Mouse (Mus musculus): ENCODE measurements around the gene Yy1. TPM values are rescaled to one million over a fixed set of nuclear protein-coding genes. Genes with fewer than 3 reads are reported as not detected.

Yy1 gene
- total RNA-seq, 2 experiments from 2014 or later, result 52.1 to 55.8 TPM

GRCm38 (mm10) chr12:108865007-108865494 is 72.3 kb downstream of the Yy1 start:
- no peak for DNase-seq

GRCm38 (mm10) chr12:108869575-108869974 is 76.8 kb downstream of the Yy1 start:
- DNase-seq, result no peak

Small RNA genes lying within 50 kb of the gene (microRNA-seq; reads per million reads assigned to microRNA genes)
- 54.6 to 71.3 reads per million in 2 experiments for gene Mir345

Other genes starting within 250 kb of the Yy1 start
- 100 to 1,000 TPM; 191 TPM for gene Evl, start 238.3 kb upstream of the Yy1 start, total RNA-seq (2021)
- gene Degs2, start 90.7 kb upstream of the Yy1 start, total RNA-seq (2021), result 1 to 10 TPM; 4.1 to 5.0 TPM
- gene Slc25a29, start 42.9 kb downstream of the Yy1 start, total RNA-seq (2021), result 10 to 100 TPM; 21.8 to 22.9 TPM
- gene Slc25a47, start 43.1 kb downstream of the Yy1 start, total RNA-seq (2021), result 10 to 100 TPM; 10.8 to 12.1 TPM
- 10 to 100 TPM; 13.0 to 14.6 TPM for gene Wdr25, start 100.7 kb downstream of the Yy1 start, total RNA-seq (2021)
- 10 to 100 TPM; 83.6 to 85.6 TPM for gene Wars, start 101.2 kb downstream of the Yy1 start, total RNA-seq (2021)